Mouse (Mus musculus) adrenal gland (tissue): ENCODE measurements around the gene Fv1.
"Not testable (repeated sequence)": the region's sequence is repeated elsewhere in the genome, so short reads cannot be mapped to it uniquely, and the experiment has no call there.

Experiments
- intact Hi-C: fragments of 180-260 bp; cut with DNase I; formaldehyde crosslinking; loops from one replicate; pipeline ENCODE4 v1.15.1; 2025
- long read RNA-seq, 2 experiments: library from polyadenylated mRNA; unstranded; transcript quantifications; one replicate each; pipeline ENCODE4 v2.0.0; 2020; ENCODE audit warnings: borderline replicate concordance in 1 of 2; ENCODE audit not compliant: insufficient replicate concordance in 1 of 2

Fv1 gene
- long read RNA-seq, experiment 1, partial matches to known transcripts = 0 of 1 reads
- long read RNA-seq, experiment 1, other reads (novel, unspliced or antisense) = 0 of 1 reads
- long read RNA-seq, experiment 2 = 0 reads

GRCm38 (mm10) chr4:147868450-147869031 lies at the start of gene Fv1, which contains the start of gene Miip:
Gene Fv1 (plus strand): TSS chr4:147868979.
Gene Miip (minus strand): TSS chr4:147868816.
- intact Hi-C loops = loop anchor here (5.0 kb wide), 1 partner anchor 51 kb away; no protein-coding TSS in a partner anchor

GRCm38 (mm10) chr4:147819659-147820058 lies 49.1 kb upstream of the Fv1 start:
- intact Hi-C loops = loop anchor here (5.0 kb wide), 2 partner anchors 48 to 297 kb away; partner anchors contain the start of genes Fv1 and Miip

- intact Hi-C loops = not testable (repeated sequence)
Observed at GRCm38 (mm10) chr4:147821414-147821813, 47.4 kb upstream of the Fv1 start.

- intact Hi-C loops = no loop called here
Observed at GRCm38 (mm10) chr4:147824389-147824788, 44.4 kb upstream of the Fv1 start.

- intact Hi-C loops = not testable (repeated sequence)
Observed at GRCm38 (mm10) chr4:147839282-147839681, 29.5 kb upstream of the Fv1 start.

DNA sequence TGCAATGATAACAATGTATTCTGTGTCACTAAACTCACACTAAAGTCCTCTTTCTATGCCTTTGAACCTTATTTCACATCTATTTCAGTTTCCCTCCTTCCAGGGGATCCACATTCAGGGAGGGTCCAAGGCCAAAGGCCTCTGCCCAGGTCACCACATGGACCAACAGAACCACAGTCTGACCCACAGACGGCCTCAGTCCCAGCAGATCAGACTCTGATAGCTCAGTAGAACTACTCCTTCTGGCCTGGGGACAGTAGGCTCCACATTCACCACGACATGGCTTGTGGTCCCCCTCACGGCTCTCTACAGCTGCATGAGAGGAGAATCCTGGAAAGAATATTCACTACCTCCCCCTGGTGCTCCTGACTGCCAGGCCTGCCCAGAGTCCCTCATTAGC lies 25.9 kb upstream of the Fv1 start:
- intact Hi-C loops = no loop called here

DNA sequence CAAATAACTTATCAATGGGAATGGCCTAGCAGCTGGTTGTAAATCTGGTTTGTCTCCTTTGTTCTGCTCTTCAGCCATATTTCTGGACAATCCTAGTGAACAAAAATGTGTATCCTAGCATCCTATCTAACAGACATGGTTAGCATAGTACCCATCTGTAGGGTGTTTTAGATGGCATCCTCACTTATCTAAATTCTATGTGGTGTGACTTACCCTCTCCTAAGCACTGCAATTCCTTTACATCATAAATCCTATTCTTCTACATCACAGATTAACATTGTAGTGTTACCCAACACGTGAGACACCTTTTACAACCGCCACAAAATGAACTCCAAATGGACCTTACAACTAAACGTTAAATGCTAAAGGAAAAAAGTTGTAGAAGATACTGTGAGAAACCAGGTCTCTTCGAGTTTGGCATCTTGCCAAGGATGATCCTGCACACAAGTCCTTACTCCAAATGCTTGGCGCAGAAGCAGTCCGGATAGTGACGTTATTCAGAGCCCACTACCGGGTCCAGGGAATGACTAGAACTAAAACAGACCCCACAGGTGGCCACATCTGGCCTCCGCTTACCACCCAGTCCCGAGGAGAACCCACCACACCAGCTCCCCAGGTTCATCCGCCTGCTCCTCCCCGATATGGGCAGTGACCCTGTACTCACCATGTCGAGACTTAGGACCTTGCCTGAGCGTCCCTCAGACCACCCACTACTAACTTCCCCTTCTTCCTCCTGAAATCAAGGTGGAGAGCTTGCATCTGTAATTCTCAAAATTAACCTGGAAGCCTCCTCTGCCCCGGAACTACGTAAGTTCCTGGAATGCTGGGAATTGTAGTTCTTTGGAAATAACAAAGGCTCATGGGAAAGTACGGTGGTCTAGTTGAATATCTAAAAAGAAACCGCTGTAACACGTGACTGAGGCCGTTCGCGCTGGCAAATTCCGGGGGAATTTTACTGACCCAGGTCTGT lies 20.9 kb upstream of the Fv1 start, which contains the start of gene Zfp933:
Zfp933 (minus strand) TSS at position 753 of the 970 bp plus-strand sequence.
- intact Hi-C loops = no loop called here

DNA sequence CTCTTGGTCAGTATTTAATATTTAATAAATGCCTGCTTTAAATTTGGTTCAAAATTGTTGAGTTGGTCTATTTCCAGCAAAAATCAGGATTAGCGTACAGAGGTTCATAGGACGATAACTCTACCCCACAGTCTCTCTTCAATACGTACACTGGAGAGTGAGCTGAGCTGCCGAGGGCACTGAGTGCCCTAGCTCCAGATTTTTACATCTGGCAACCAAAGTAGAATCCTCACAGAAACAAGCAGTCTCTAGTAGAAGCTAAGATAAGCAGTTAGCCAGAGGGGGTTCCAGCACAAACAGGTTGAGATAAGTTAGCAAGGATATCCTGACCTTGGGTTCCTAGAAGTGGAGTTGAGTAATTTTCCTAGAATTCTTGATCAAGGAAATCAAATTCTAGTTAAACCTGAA lies 20.2 kb upstream of the Fv1 start:
- intact Hi-C loops = no loop called here

- intact Hi-C loops = no loop called here
Observed at GRCm38 (mm10) chr4:147850776-147851175, 18.0 kb upstream of the Fv1 start.

DNA sequence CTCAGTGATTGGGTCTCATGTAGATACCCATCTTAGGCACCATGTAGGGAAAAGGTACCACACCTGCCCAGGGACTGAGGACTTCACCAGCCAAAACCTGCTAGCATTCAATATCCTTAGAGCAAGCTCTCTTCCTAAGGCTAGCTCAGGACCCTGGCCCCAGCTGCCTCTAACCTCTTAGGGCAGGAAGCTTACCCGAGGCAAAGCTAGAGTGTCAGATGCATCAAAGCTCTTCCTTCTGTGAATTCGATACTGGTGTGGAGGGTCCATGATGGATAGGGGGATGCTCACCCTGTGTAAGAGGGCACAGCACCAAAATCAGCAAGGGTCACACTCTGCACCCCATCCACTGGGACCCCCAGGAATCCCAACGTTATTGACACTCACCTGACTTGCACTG lies 6.7 kb upstream of the Fv1 start:
- intact Hi-C loops = no loop called here

DNA sequence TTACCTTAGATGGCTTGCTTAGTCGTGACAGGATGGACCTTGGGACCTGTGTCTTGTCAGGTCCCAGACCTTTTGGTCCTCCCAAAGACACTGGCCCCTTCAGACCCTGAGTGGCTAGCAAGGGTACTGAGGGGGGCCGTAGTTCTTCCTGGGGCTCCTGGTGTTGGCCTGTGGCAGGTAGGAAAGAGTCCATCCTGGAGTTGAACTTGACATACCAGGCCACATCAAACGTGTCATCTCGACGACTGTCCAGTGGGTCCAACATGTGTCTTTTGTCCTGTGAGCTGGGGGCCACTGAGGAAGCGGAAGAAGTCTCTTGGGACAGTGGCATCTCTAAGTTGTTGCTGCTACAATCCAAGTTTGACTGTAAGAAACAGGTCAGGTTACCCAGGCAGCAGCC lies 3.1 kb upstream of the Fv1 start:
- intact Hi-C loops = loop anchor here (5.0 kb wide), 1 partner anchor 48 kb away; no protein-coding TSS in a partner anchor

- intact Hi-C loops = loop anchor here (5.0 kb wide), 1 partner anchor 49 kb away; no protein-coding TSS in a partner anchor
Observed at GRCm38 (mm10) chr4:147866056-147866455, 2.7 kb upstream of the Fv1 start.

DNA sequence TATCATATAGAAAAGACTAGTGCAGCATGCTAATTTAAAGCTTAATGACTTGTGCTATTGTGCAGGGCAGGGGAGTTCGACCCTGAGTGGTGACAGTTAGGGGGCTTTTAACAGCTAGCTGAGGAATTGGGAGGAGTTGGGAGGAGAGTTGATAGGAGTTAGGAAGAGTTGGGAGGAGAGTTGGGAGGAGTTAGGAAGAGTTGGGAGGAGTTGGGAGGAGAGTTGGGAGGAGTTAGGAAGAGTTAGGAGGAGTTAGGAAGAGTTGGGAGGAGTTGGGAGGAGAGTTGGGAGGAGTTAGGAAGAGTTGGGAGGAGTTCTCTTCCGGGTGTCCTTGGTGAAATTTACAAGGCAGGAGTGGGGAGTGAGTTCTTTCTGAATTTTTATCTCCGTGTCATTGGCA lies 2.0 kb upstream of the Fv1 start:
- intact Hi-C loops = loop anchor here (5.0 kb wide), 1 partner anchor 49 kb away; no protein-coding TSS in a partner anchor

- intact Hi-C loops = loop anchor here (5.0 kb wide), 1 partner anchor 51 kb away; no protein-coding TSS in a partner anchor
Observed at GRCm38 (mm10) chr4:147867563-147868449, 973 bp upstream of the Fv1 start.

- intact Hi-C loops = loop anchor here (5.0 kb wide), 1 partner anchor 52 kb away; no protein-coding TSS in a partner anchor
Observed at GRCm38 (mm10) chr4:147869238-147869637, 459 bp downstream of the Fv1 start.

- intact Hi-C loops = no loop called here
Observed at GRCm38 (mm10) chr4:147875852-147876575, 7.2 kb downstream of the Fv1 start.

- intact Hi-C loops = no loop called here
Observed at GRCm38 (mm10) chr4:147878537-147878936, 9.8 kb downstream of the Fv1 start.

- intact Hi-C loops = no loop called here
Observed at GRCm38 (mm10) chr4:147879456-147879855, 10.7 kb downstream of the Fv1 start.

DNA sequence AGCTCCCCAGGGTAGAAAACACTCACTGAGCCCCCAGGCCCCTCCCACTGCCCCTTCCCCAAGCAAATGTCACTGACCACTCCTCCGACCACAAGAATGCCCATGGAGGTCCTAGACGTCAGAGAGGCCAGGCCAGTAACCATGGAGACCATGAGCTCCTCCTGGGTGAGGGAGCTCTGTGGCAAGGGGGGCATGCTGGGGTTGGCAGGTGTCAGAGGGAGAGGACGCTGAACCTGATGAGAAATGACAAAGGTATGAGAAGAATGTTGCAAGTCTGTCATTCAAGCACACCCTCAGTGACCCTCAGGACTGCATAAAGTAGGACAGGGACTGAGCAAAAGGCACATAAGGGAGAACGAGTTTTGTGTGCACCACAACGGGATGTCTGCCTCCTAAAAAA lies 11.1 kb downstream of the Fv1 start:
- intact Hi-C loops = no loop called here

DNA sequence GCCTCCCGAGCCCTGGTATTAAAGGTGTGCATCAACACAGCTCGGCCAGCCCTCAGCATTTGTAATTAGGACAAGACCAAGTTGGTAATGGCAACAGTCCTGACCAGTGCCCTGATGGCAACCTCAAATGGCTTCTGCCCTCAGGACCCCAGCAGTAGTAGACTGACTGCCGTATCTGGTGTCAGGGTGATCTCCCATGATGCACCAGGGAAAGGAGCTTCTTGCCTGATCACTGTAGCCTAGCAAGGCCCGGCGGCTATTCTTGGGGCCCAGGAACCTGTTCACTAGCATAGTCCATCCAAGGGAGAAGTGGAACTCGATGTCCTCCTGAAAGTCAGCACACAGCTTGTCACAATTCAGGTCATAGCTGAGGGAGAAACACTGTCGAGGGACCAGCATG lies 13.0 kb downstream of the Fv1 start:
- intact Hi-C loops = no loop called here
